ENCODE assay signal across 16 mouse cellular contexts in genomic region chr8:3345337-3345736, GRCm38 (mm10). TPM values are rescaled to one million over a fixed set of nuclear protein-coding genes. Genes with fewer than 3 reads are reported as not detected.
"Had no signal": no experiment of that assay in that cellular context is flagged by ENCODE, and none has a peak within 500 bp of the region (broad histone marks: within the 10 kb centered on the region; RNA-seq: fewer than 3 reads in every experiment).

No protein-coding gene starts in this region.

- H3K27ac ChIP-seq: neural tube, embryonic 12.5 days; neural tube, embryonic 13.5 days; neural tube, embryonic 15.5 days; stomach, embryonic 15.5 days; stomach, postnatal 0 days had no signal

- H3K4me3 ChIP-seq: neural tube, embryonic 12.5 days; neural tube, embryonic 13.5 days; neural tube, embryonic 15.5 days; stomach, embryonic 15.5 days had no signal

- DNase-seq: retina, postnatal 1 day; right cerebral cortex, adult 18-20 months; right cerebral cortex, postnatal 14 days; right cerebral cortex, postnatal 4 days; spleen, adult 18-20 months; thymus, adult 18-20 months; thymus, adult 2 months; thymus, postnatal 14 days; thymus, postnatal 25 days; thymus, postnatal 4 days had no signal

RNA-seq across cellular contexts. Expression of gene A430078G23Rik, which starts 7.9 kb away (rescaled TPM):
- polyA plus RNA-seq: neural tube, embryonic 13.5 days; neural tube, embryonic 14.5 days; neural tube, embryonic 15.5 days had no signal
